11 mouse cellular contexts compared by ENCODE assay signal in the genomic region with DNA sequence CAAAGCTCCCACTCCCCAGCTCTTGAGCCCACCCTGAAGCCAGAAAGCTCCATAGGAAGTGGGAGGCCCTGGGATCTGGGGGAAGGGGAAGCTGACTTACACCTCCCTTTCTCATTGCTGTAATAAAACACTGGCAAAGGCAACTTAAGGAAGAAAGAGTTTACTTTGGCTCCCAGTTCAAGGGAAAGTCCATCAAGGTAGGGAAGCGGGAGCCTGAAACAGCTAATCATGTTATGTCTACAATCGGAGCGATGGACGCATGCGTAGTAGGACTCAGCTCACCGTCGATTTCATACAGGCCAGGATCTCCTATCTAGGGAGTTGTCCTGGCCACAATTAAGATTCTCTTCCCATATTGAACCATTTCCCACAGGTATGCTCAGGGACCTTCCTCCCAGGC. TPM values are rescaled to one million over a fixed set of nuclear protein-coding genes. Genes with fewer than 3 reads are reported as not detected.
DNase-seq lines count a peak whose midpoint lies in the region; ATAC-seq and TF ChIP-seq lines count a peak whose summit lies in the region.
"Had no signal": no experiment of that assay in that cellular context is flagged by ENCODE, and none has a peak within 500 bp of the region (broad histone marks: within the 10 kb centered on the region; RNA-seq: fewer than 3 reads in every experiment).

No protein-coding gene starts in this region.

- no peak overlapping the region for H3K4me2 ChIP-seq in heart, embryonic 16.5 days (ENCODE audit: low read depth, low read length)
- no peak overlapping the region for H3K4me2 ChIP-seq in midbrain, embryonic 15.5 days
- H3K4me2 ChIP-seq in midbrain, embryonic 11.5 days = no peak overlapping the region
- H3K4me2 ChIP-seq in lung, embryonic 14.5 days = no peak overlapping the region

- H3K9me3 ChIP-seq in heart, embryonic 16.5 days (replicated peaks; ENCODE audit: control insufficient read depth, low read length) = no peaks in the 10 kb centered on the region
- H3K9me3 ChIP-seq in midbrain, embryonic 15.5 days = no peaks in the 10 kb centered on the region
- no peaks in the 10 kb centered on the region for H3K9me3 ChIP-seq in midbrain, embryonic 11.5 days (ENCODE audit: control insufficient read depth, low read length)
- H3K9me3 ChIP-seq in lung, embryonic 14.5 days (ENCODE audit: low read depth, low read length) = no peaks in the 10 kb centered on the region

- peaks cover 26% of the 10 kb centered on the region for H3K4me1 ChIP-seq in heart, embryonic 16.5 days (ENCODE audit: control insufficient read depth, insufficient read depth, low read length)
- H3K4me1 ChIP-seq in midbrain, embryonic 15.5 days = no peaks in the 10 kb centered on the region
- no peaks in the 10 kb centered on the region for H3K4me1 ChIP-seq in midbrain, embryonic 11.5 days (ENCODE audit: control insufficient read depth, insufficient read depth, low read length)
- H3K4me1 ChIP-seq in lung, embryonic 14.5 days (ENCODE audit: insufficient read depth) = peaks cover 12% of the 10 kb centered on the region

- H3K4me3 ChIP-seq in heart, embryonic 16.5 days (ENCODE audit: low read length) = no peak overlapping the region
- H3K4me3 ChIP-seq in midbrain, embryonic 15.5 days = no peak overlapping the region
- no peak overlapping the region for H3K4me3 ChIP-seq in midbrain, embryonic 11.5 days (ENCODE audit: low read depth, low read length)
- no peak overlapping the region for H3K4me3 ChIP-seq in lung, embryonic 14.5 days (ENCODE audit: low read depth, low read length)

- H3K27ac ChIP-seq in heart, embryonic 16.5 days (ENCODE audit: low read length) = peak overlapping the region; percentile 90
- peak overlapping the region; percentile 23; the same call in 1 of the 2 replicates for H3K27ac ChIP-seq in midbrain, embryonic 15.5 days
- no peak overlapping the region for H3K27ac ChIP-seq in midbrain, embryonic 11.5 days (ENCODE audit: low read depth, low read length)
- H3K27ac ChIP-seq in lung, embryonic 14.5 days (ENCODE audit: low read depth) = peak overlapping the region; percentile 92; the same call in 1 of the 2 replicates

- intact Hi-C loops in heart, postnatal 36 days (cut with DNase I) = loop anchor here (2.0 kb wide), 2 partner anchors 18 to 38 kb away; a partner anchor contains a TSS

- no peak for ATAC-seq in heart, embryonic 16.5 days (replicated peaks; ENCODE audit: extremely low read depth, insufficient read depth, low FRiP score)
- no peak for ATAC-seq in midbrain, embryonic 15.5 days (replicated peaks)
- ATAC-seq in midbrain, embryonic 11.5 days (ENCODE audit: low FRiP score) = no peak
- ATAC-seq in lung, embryonic 14.5 days (ENCODE audit: insufficient read depth) = no peak
- ATAC-seq: CD4-positive, CD25-positive, alpha-beta regulatory T cell, adult 4 months had no signal

- H3K27me3 ChIP-seq in heart, embryonic 16.5 days (ENCODE audit: control insufficient read depth, insufficient read depth, low read length) = no peaks in the 10 kb centered on the region
- H3K27me3 ChIP-seq in midbrain, embryonic 15.5 days (replicated peaks) = no peaks in the 10 kb centered on the region
- no peaks in the 10 kb centered on the region for H3K27me3 ChIP-seq in midbrain, embryonic 11.5 days (ENCODE audit: control insufficient read depth, insufficient read depth, low read length)
- H3K27me3 ChIP-seq in lung, embryonic 14.5 days (ENCODE audit: insufficient read depth, low read length) = no peaks in the 10 kb centered on the region

- no peak overlapping the region for H3K9ac ChIP-seq in heart, embryonic 16.5 days (ENCODE audit: low read length)
- H3K9ac ChIP-seq in midbrain, embryonic 15.5 days = no peak overlapping the region
- no peak overlapping the region for H3K9ac ChIP-seq in midbrain, embryonic 11.5 days (ENCODE audit: low read length)
- H3K9ac ChIP-seq in lung, embryonic 14.5 days = no peak overlapping the region
- H3K9ac ChIP-seq: forebrain, postnatal 0 days had no signal

- 76% methylated on average over 7 of the region's 7 CpGs for WGBS in heart, embryonic 16.5 days
- WGBS in midbrain, embryonic 15.5 days = 90% methylated on average over 7 of the region's 7 CpGs
- 94% methylated on average over 7 of the region's 7 CpGs for WGBS in midbrain, embryonic 11.5 days
- 81% methylated on average over 7 of the region's 7 CpGs for WGBS in lung, embryonic 14.5 days

- TF ChIP-seq CTCF in lung, embryonic 14.5 days (IDR thresholded peaks at IDR 0.05; ENCODE audit: low read depth) = no peak

- DNase-seq in heart, postnatal 36 days = no peak
- no peak for DNase-seq in midbrain, embryonic 11.5 days (ENCODE audit: low spot score, missing footprints)
- DNase-seq in lung, embryonic 14.5 days = no peak
- DNase-seq in cerebellum, adult 11 months = no peak
- no peak for DNase-seq in adrenal gland, postnatal 4 days (ENCODE audit: low spot score in 2 of 2)
- DNase-seq in spleen, postnatal 14 days (ENCODE audit: low spot score in 2 of 2) = no peak
- DNase-seq: thymus, postnatal 25 days had no signal

- peaks cover 6% of the 10 kb centered on the region for H3K36me3 ChIP-seq in heart, embryonic 16.5 days (ENCODE audit: control insufficient read depth, insufficient read depth)
- H3K36me3 ChIP-seq in midbrain, embryonic 15.5 days (replicated peaks) = no peaks in the 10 kb centered on the region
- H3K36me3 ChIP-seq in midbrain, embryonic 11.5 days (ENCODE audit: control insufficient read depth, insufficient read depth, low read length) = no peaks in the 10 kb centered on the region
- peaks cover 14% of the 10 kb centered on the region for H3K36me3 ChIP-seq in lung, embryonic 14.5 days (ENCODE audit: insufficient read depth)

RNA-seq across cellular contexts. Expression of a gene that starts 38.5 kb away (rescaled TPM):
- 36.8 and 37.0 TPM in 2 replicates for polyA plus RNA-seq in heart, embryonic 16.5 days (2015; fragmentation: Nextera tagmentation; extraction: Ambion mirVana)
- 100 to 1,000 TPM; 139 to 162 TPM for total RNA-seq in heart, postnatal 36 days (2021)
- polyA plus RNA-seq in midbrain, embryonic 15.5 days (2015; fragmentation: Nextera tagmentation; extraction: Ambion mirVana) = 35.6 and 41.3 TPM in 2 replicates
- polyA plus RNA-seq in midbrain, embryonic 11.5 days (2014; fragmentation: Nextera tagmentation; extraction: Ambion mirVana) = 5.9 and 7.9 TPM in 2 replicates
- polyA plus RNA-seq in lung, embryonic 14.5 days (2014; fragmentation: Nextera tagmentation; extraction: Ambion mirVana) = 36.5 and 41.3 TPM in 2 replicates
- total RNA-seq in adrenal gland, postnatal 4 days (2021) = 10 to 100 TPM; 75.8 to 96.2 TPM
